Mouse (Mus musculus): ENCODE measurements around the gene Tspan11. TPM values are rescaled to one million over a fixed set of nuclear protein-coding genes. Genes with fewer than 3 reads are reported as not detected.

Tspan11 gene
- polyA plus RNA-seq, 1 experiment from 2014 or later, result 0.21 TPM

DNA sequence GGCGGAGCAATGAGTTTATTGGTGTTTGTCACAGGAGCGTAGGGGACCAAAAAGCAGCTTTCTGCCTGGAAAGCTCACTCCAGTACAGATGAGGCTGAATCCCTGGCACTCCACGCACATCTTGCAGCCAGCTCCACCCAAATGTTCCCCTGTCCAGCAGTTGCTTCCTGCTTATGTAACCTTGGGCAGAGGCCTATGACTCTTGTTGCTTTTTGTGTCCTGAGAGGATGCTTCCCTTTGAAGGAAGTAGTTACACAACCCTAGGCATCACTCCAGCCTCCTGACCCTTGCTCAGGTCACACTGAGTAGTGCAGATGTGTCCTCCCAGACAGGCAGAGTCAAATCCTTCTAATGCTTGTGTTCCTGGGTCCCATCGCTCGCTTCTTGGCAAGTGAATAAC is 46.5 kb downstream of the Tspan11 start:
- Histone ChIP-seq H3K9me3 (replicated peaks) (no peaks in the 10 kb centered on the region), H3K9ac (no peak overlapping the region), H3K4me1 (replicated peaks) (no peaks in the 10 kb centered on the region), H3K27ac (replicated peaks) (no peak overlapping the region), H3K4me2 (no peak overlapping the region), H3K27me3 (no peaks in the 10 kb centered on the region), H3K4me3 (replicated peaks) (no peak overlapping the region), H3K36me3 (replicated peaks) (no peaks in the 10 kb centered on the region)
- 69% methylated on average over 5 of the region's 5 CpGs for WGBS (ENCODE audit: insufficient replicate concordance)
- ATAC-seq (ENCODE audit: insufficient read depth), result no peak

DNA sequence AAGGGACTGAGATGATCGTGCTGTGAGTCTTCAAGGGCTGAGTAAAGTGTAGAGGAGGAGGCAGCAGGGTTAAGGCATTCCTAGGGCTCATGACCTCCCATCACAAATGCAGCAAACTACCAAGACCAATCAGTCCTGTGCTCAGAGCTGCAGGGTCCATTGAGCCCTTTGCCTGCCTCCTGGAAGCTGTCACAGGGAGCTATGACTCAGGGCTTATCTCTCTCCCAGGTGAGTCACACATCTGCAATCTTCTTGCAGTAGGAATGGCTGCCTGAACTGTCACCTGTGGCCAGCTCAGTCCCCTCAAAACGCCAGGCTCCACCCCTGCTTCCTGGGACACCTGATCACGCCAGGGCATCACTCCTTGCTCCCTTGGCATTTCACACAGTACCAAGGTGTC is 47.7 kb downstream of the Tspan11 start:
- no peak overlapping the region for H3K27ac ChIP-seq (replicated peaks)
- no peaks in the 10 kb centered on the region for H3K36me3 ChIP-seq (replicated peaks)
- H3K27me3 ChIP-seq, result no peaks in the 10 kb centered on the region
- WGBS (ENCODE audit: insufficient replicate concordance), result 43% methylated on average over 3 of the region's 3 CpGs
- no peak overlapping the region for H3K9ac ChIP-seq
- ATAC-seq (ENCODE audit: insufficient read depth), result no peak
- H3K4me1 ChIP-seq (replicated peaks), result no peaks in the 10 kb centered on the region
- H3K9me3 ChIP-seq (replicated peaks), result no peaks in the 10 kb centered on the region
- no peak overlapping the region for H3K4me3 ChIP-seq (replicated peaks)
- H3K4me2 ChIP-seq, result no peak overlapping the region

DNA sequence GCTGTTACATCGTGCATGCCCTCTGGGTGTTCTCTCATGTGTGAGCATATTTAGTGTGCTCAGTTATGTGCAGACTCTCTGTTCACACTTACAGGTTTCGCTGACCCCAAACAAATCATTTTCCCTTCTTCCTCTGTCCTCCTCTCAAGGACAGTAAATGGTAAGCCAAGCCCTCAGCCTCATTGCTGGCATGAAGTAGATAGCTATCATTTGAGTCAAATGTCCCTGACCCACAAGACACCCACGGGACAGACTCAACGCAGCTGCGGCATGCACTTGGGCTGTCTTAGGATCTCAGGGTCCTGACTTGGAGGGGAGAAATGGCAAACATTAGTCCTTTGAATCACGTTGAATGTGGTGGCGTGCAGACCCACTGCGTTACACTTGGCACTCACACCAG is 55.0 kb downstream of the Tspan11 start:
- no peaks in the 10 kb centered on the region for H3K9me3 ChIP-seq (replicated peaks)
- H3K4me1 ChIP-seq (replicated peaks), result no peaks in the 10 kb centered on the region
- no peak overlapping the region for H3K4me2 ChIP-seq
- no peaks in the 10 kb centered on the region for H3K27me3 ChIP-seq
- WGBS (ENCODE audit: insufficient replicate concordance), result 70% methylated on average over 8 of the region's 8 CpGs
- no peak for ATAC-seq (ENCODE audit: insufficient read depth)
- H3K9ac ChIP-seq, result no peak overlapping the region
- no peak overlapping the region for H3K4me3 ChIP-seq (replicated peaks)
- H3K27ac ChIP-seq (replicated peaks), result no peak overlapping the region
- no peaks in the 10 kb centered on the region for H3K36me3 ChIP-seq (replicated peaks)

DNA sequence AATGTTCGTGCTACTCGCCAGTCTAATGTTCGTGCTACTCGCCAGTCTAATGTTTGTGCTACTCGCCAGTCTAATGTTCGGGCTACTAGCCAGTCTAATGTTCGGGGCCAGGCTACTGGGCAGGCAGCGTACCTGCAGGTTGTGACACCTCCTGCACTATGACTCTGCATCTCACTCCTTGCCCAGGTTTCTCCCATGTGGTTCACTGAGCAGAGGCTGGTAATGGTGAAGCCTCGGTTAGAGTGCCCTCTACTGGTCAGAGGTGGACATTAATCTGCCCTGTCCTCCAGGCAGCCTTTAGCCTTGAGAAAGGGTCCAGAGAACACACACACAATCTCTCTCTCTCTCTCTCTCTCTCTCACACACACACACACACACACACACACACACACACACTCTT is 58.3 kb downstream of the Tspan11 start:
- no peak for ATAC-seq (ENCODE audit: insufficient read depth)
- Histone ChIP-seq H3K27ac (replicated peaks) (no peak overlapping the region), H3K36me3 (replicated peaks) (no peaks in the 10 kb centered on the region), H3K4me1 (replicated peaks) (no peaks in the 10 kb centered on the region), H3K4me2 (no peak overlapping the region), H3K9ac (no peak overlapping the region), H3K27me3 (no peaks in the 10 kb centered on the region), H3K4me3 (replicated peaks) (no peak overlapping the region), H3K9me3 (replicated peaks) (no peaks in the 10 kb centered on the region)
- 53% methylated on average over 9 of the region's 9 CpGs for WGBS (ENCODE audit: insufficient replicate concordance)

DNA sequence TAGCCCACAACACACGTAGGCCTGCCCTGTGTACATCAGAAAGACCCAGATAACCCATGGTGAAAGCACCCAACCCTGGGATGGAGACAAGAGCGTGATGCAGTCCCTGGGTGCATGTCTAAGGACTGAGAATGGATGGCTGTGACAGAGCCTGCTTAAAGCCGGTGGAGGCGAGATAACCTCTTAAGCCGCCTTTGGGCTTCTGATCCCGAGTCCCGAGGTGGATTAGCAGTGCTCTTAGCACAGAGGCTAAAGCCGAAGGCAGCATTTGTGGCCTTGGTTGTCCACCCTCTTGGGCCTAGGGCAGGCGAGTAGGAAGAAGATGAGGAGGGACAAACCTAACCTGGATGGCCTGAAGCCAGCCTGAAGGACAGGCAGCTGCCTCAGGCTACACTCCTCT is 61.3 kb downstream of the Tspan11 start:
- no peak overlapping the region for H3K9ac ChIP-seq
- H3K4me1 ChIP-seq (replicated peaks), result no peaks in the 10 kb centered on the region
- H3K27me3 ChIP-seq, result no peaks in the 10 kb centered on the region
- no peaks in the 10 kb centered on the region for H3K9me3 ChIP-seq (replicated peaks)
- no peak overlapping the region for H3K27ac ChIP-seq (replicated peaks)
- no peak overlapping the region for H3K4me3 ChIP-seq (replicated peaks)
- ATAC-seq (ENCODE audit: insufficient read depth), result no peak
- no peak overlapping the region for H3K4me2 ChIP-seq
- whole genome bisulfite sequencing (ENCODE audit: insufficient replicate concordance), result 64% methylated on average over 9 of the region's 9 CpGs
- H3K36me3 ChIP-seq (replicated peaks), result no peaks in the 10 kb centered on the region

DNA sequence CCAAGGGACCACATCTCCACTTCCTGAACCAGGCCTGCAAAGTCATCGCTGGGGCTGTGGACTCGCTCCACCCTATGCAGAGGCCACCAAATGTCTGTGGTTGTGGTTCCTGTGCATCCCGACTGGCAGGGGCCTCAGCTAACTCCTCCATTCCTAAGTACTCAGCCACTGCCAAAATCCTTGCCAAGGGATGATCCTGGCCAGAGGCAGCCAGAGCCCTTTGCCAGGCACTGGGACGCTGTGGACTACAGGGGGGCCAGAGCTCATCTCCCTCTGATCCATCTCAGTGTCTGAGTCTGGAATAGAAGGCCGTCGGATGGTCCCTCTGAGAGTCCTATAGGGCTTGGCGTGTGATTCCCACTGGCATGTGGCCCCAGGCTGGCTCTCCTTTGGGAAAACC is 62.5 kb downstream of the Tspan11 start:
- no peaks in the 10 kb centered on the region for H3K36me3 ChIP-seq (replicated peaks)
- no peak overlapping the region for H3K4me3 ChIP-seq (replicated peaks)
- 56% methylated on average over 7 of the region's 7 CpGs for WGBS (ENCODE audit: insufficient replicate concordance)
- no peak overlapping the region for H3K9ac ChIP-seq
- H3K9me3 ChIP-seq (replicated peaks), result no peaks in the 10 kb centered on the region
- H3K4me2 ChIP-seq, result no peak overlapping the region
- H3K27ac ChIP-seq (replicated peaks), result no peak overlapping the region
- H3K27me3 ChIP-seq, result no peaks in the 10 kb centered on the region
- H3K4me1 ChIP-seq (replicated peaks), result no peaks in the 10 kb centered on the region
- ATAC-seq (ENCODE audit: insufficient read depth), result no peak

DNA sequence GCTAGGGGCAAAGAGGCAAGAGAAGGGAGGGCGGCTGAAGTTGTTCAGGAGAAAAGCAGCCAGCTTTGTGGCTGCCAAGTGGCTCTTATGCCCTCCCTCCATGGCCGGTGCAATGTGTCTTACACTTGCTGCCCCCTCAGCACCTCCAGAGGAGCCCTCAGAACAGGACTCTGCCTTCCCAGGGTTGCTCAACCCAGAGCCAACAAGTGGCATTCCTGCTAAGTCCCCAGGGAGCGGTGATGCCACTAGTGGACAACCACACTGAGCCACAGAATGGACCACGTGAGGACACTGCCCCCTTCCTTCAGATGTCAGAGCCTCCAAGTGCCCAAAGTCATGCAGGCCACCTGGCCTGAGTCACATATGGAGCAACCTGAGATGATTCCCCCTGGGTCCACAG is 65.7 kb downstream of the Tspan11 start:
- H3K9ac ChIP-seq, result no peak overlapping the region
- ATAC-seq (ENCODE audit: insufficient read depth), result no peak
- H3K4me3 ChIP-seq (replicated peaks), result no peak overlapping the region
- no peaks in the 10 kb centered on the region for H3K9me3 ChIP-seq (replicated peaks)
- H3K36me3 ChIP-seq (replicated peaks), result no peaks in the 10 kb centered on the region
- H3K4me2 ChIP-seq, result no peak overlapping the region
- WGBS (ENCODE audit: insufficient replicate concordance), result 60% methylated on average over 4 of the region's 4 CpGs
- H3K27ac ChIP-seq (replicated peaks), result no peak overlapping the region
- no peaks in the 10 kb centered on the region for H3K27me3 ChIP-seq
- H3K4me1 ChIP-seq (replicated peaks), result no peaks in the 10 kb centered on the region

DNA sequence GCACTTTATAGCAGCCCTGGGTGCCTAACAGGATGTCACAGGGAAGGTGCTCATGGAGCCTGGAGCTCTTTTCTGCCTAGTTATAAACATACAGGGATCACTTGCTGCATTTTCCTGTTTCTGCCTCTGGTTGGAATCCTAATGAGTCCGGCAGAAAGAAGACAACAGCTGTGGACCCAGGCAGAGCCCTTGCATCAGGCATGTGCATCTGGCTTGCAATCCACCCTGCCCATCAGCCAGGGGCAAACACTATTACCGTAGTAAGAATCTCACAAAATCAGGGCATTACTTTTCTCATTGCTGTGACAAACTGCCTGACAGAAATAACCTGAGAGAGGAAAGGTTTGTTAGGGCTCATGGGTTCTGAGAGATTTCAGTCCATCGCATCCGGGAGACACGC is 68.8 kb downstream of the Tspan11 start:
- 47% methylated on average over 5 of the region's 5 CpGs for WGBS (ENCODE audit: insufficient replicate concordance)
- Histone ChIP-seq H3K4me2 (no peak overlapping the region), H3K9me3 (replicated peaks) (no peaks in the 10 kb centered on the region), H3K4me3 (replicated peaks) (no peak overlapping the region), H3K36me3 (replicated peaks) (no peaks in the 10 kb centered on the region), H3K27ac (replicated peaks) (no peak overlapping the region), H3K9ac (no peak overlapping the region), H3K4me1 (replicated peaks) (no peaks in the 10 kb centered on the region), H3K27me3 (no peaks in the 10 kb centered on the region)
- no peak for ATAC-seq (ENCODE audit: insufficient read depth)

DNA sequence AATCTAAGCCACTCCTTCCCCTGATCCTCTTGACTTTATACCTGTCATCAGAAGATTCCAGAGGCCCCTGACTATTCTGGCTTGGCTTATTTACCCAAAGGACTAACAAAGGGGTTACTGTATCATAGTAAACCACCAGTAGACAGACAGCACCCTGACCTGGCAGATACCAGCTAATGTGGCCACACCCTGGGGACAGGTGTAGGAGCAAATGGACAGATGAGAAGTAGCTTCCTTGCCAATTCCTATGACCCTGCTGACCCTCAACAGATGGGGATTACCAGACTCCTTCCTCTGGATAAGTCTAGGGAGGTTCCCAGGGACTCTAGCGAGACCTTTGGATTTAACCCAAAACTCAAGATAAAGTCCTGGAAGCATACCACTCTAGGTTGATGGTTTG is 72.8 kb downstream of the Tspan11 start:
- Histone ChIP-seq H3K4me2 (no peak overlapping the region), H3K36me3 (replicated peaks) (no peaks in the 10 kb centered on the region), H3K27me3 (no peaks in the 10 kb centered on the region), H3K4me3 (replicated peaks) (no peak overlapping the region), H3K4me1 (replicated peaks) (no peaks in the 10 kb centered on the region), H3K9me3 (replicated peaks) (no peaks in the 10 kb centered on the region), H3K27ac (replicated peaks) (no peak overlapping the region), H3K9ac (no peak overlapping the region)
- no peak for ATAC-seq (ENCODE audit: insufficient read depth)
- WGBS (ENCODE audit: insufficient replicate concordance), result 73% methylated on average over 1 of the region's 1 CpGs

DNA sequence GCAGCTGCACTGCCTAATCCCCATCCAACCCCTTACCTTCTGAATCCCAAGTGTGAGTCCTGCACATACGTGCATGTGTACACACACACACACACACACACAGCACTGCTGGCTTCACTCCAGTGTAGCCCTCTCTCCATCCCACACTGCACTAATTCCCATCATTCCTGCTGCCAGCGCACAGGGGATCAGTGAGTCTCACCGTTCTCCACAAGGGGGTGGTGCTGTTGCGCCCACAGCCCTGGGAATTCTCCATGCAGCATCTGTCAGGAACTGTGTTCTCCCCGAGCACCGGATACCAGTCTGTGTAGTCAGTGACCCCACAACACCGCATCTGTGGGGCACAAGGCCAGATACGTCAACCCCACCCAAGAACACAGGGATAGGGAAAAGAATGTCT is 78.1 kb downstream of the Tspan11 start:
- WGBS (ENCODE audit: insufficient replicate concordance), result 63% methylated on average over 8 of the region's 8 CpGs
- Histone ChIP-seq H3K36me3 (replicated peaks) (no peaks in the 10 kb centered on the region; the same call in 1 of the 2 replicates), H3K27me3 (no peaks in the 10 kb centered on the region), H3K9ac (no peak overlapping the region), H3K9me3 (replicated peaks) (no peaks in the 10 kb centered on the region), H3K4me3 (replicated peaks) (no peak overlapping the region), H3K4me1 (replicated peaks) (no peaks in the 10 kb centered on the region), H3K27ac (replicated peaks) (no peak overlapping the region), H3K4me2 (no peak overlapping the region)
- no peak for ATAC-seq (ENCODE audit: insufficient read depth)

DNA sequence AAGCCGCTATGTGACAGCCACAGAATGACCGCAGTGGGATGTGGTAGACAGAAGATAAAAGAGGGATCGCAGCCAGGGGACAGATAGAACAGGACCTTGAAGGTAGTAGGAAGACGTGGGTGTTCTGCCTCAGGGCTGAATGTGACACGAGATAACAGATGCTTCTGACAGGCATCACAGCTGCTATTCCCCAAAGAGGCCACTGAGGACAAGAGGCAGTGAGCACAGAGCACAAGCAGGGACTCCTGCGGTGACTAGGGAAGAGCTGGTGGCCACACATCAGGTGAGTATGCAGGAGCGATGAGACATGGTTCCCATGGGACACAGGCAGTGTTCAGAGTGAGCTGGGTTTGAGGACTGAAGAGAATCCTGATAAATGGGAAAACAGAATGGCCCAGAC is 82.3 kb downstream of the Tspan11 start:
- Histone ChIP-seq H3K36me3 (replicated peaks) (no peaks in the 10 kb centered on the region; the same call in 1 of the 2 replicates), H3K9ac (no peak overlapping the region)
- 36% methylated on average over 7 of the region's 7 CpGs for WGBS (ENCODE audit: insufficient replicate concordance)

DNA sequence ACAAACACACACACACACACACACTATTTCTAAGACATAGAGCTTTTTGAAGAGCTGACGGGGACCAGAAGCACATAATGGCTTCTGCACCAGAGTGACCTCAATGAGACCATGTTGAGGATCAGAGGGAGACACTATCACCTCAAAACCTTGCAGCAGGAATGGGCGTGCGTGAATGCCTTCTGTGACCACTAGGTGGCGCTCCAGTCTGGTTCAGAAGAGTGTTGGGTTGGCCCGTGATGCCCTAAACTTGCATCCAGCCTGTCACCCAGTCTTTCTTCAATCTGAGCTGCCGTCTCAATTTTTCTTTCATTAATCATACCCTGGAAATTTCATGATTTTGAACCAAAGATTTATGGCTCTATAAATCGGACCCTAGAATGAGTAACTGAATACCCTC is 82.7 kb downstream of the Tspan11 start:
- Histone ChIP-seq H3K4me1 (replicated peaks) (no peaks in the 10 kb centered on the region), H3K4me3 (replicated peaks) (no peak overlapping the region), H3K4me2 (no peak overlapping the region), H3K27ac (replicated peaks) (no peak overlapping the region), H3K27me3 (no peaks in the 10 kb centered on the region), H3K9ac (no peak overlapping the region), H3K9me3 (replicated peaks) (no peaks in the 10 kb centered on the region), H3K36me3 (replicated peaks) (no peaks in the 10 kb centered on the region; the same call in 1 of the 2 replicates)
- ATAC-seq (ENCODE audit: insufficient read depth), result no peak
- 7% methylated on average over 7 of the region's 7 CpGs for WGBS (ENCODE audit: insufficient replicate concordance)

More for the DNA sequence above, 82.3 kb downstream of the Tspan11 start:
- no peaks in the 10 kb centered on the region for H3K4me1 ChIP-seq (replicated peaks)
- H3K27me3 ChIP-seq, result no peaks in the 10 kb centered on the region
- no peaks in the 10 kb centered on the region for H3K9me3 ChIP-seq (replicated peaks)
- H3K4me2 ChIP-seq, result no peak overlapping the region
- H3K27ac ChIP-seq (replicated peaks), result no peak overlapping the region
- no peak for ATAC-seq (ENCODE audit: insufficient read depth)
- no peak overlapping the region for H3K4me3 ChIP-seq (replicated peaks)
